Mouse (Mus musculus) brain, embryonic 14.5 days (tissue): ENCODE data around the gene Ano6.

Experiments
- CTCF ChIP-seq: fragments of 200-500 bp; IDR thresholded peaks from 2 replicates; pipeline ENCODE4 v1.5.1; 2012; ENCODE audit warnings: inconsistent platforms, mild to moderate bottlenecking, moderate library complexity, borderline replicate concordance; ENCODE audit not compliant: insufficient read depth, insufficient read length; ENCODE audit errors: extremely low read depth
- POLR2A ChIP-seq: fragments of 200-500 bp; IDR thresholded peaks from 2 replicates; pipeline ENCODE4 v1.6.1; 2012; ENCODE audit warnings: mild to moderate bottlenecking, inconsistent platforms, borderline replicate concordance; ENCODE audit not compliant: poor library complexity, insufficient read depth, insufficient read length, severe bottlenecking; ENCODE audit errors: extremely low read depth

DNA sequence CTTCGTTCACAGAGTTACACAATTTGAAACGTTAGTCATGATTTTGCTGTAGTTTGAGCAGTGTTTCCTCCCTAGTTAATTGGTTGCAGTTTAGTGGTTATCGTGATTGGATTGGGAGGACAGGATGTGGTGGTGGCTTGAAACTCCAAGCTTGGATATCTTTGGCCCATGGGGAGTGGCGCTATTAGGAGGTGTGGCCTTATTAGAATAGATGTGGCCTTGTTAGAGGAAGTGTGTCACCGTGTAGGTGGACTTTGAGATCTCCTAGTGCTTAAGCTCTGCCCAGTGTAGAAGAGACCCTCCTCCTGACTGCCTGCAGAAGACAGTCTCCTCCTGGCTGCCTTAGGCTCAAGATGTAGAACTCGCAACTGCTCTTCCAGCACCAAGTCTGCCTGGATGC lies 47.7 kb upstream of the Ano6 start:
- TF ChIP-seq CTCF (no peak), POLR2A (no peak)
